Mouse (Mus musculus) spleen, adult 2 months (tissue): Measurements from ENCODE around the gene Nosip. TPM values are rescaled to one million over a fixed set of nuclear protein-coding genes. Genes with fewer than 3 reads are reported as not detected.
"Not testable (repeated sequence)": the region's sequence is repeated elsewhere in the genome, so short reads cannot be mapped to it uniquely, and the experiment has no call there.

Experiments
- DNase-seq, 2 experiments: peaks; one replicate each; pipeline versions ENCODE4 v3.0.0 to v3.0.0-alpha.2; 2012 to 2021; ENCODE audit warnings: low spot score in 2 of 2, low read depth in 1 of 2
- H3K27ac ChIP-seq: fragments of 200-500 bp; 2 replicates; pipeline ENCODE4 v1.5.1; 2012; ENCODE audit warnings: low read length, inconsistent platforms; ENCODE audit not compliant: insufficient read depth
- H3K27me3 ChIP-seq: fragments of 200-500 bp; 2 replicates; pipeline ENCODE4 v1.6.1; 2012; ENCODE audit warnings: mild to moderate bottlenecking, moderate library complexity, low read length, inconsistent platforms; ENCODE audit not compliant: control insufficient read depth, insufficient read depth
- H3K36me3 ChIP-seq: fragments of 200-500 bp; 2 replicates; pipeline ENCODE4 v1.6.1; 2012; ENCODE audit warnings: mild to moderate bottlenecking, low read length, inconsistent platforms; ENCODE audit not compliant: control insufficient read depth, insufficient read depth
- H3K4me1 ChIP-seq: fragments of 200-500 bp; 2 replicates; pipeline ENCODE4 v1.6.1; 2011; ENCODE audit warnings: inconsistent platforms; ENCODE audit not compliant: control insufficient read depth, insufficient read depth, insufficient read length
- H3K4me3 ChIP-seq: fragments of 200-500 bp; 2 replicates; pipeline ENCODE4 v1.5.1; 2011; ENCODE audit warnings: mild to moderate bottlenecking, inconsistent platforms; ENCODE audit not compliant: insufficient read depth, insufficient read length; ENCODE audit errors: extremely low read depth
- CTCF ChIP-seq: fragments of 200-500 bp; IDR thresholded peaks from 2 replicates; pipeline ENCODE4 v1.5.1; 2011; ENCODE audit warnings: mild to moderate bottlenecking, inconsistent platforms; ENCODE audit not compliant: insufficient read depth, insufficient read length, insufficient replicate concordance; ENCODE audit errors: extremely low read depth
- POLR2A ChIP-seq: fragments of 200-500 bp; IDR thresholded peaks from 2 replicates; pipeline ENCODE4 v1.6.1; 2011; ENCODE audit warnings: low read depth, low read length, inconsistent platforms
- WGBS: fragments of 180-500 bp; shearing (Covaris S2); methylation state at CpG from one replicate; pipeline ENCODE4 v1.1.7; 2018; 5-methylcytosine and 5-hydroxymethylcytosine counted together
- polyA plus RNA-seq: library from polyadenylated mRNA; depleted of rRNA; stranded (reverse); fragments of >200 nt; gene quantifications from 2 replicates; pipeline ENCODE4 v1.2.3, GENCODE M21; 2012

The Nosip gene
- polyA plus RNA-seq, 1 experiment: 67.9 TPM

- Histone ChIP-seq H3K27ac (peak overlapping the region; percentile 89), H3K27me3 (no peaks in the 10 kb centered on the region), H3K36me3 (peaks cover 6% of the 10 kb centered on the region), H3K4me3 (peak overlapping the region; percentile 72), H3K4me1 (peaks cover 13% of the 10 kb centered on the region; the same call in 1 of the 2 replicates)
- TF ChIP-seq POLR2A (no peak), CTCF (no peak)
- no peak for DNase-seq
- under 1% methylated on average over 4 of the region's 4 CpGs for WGBS
These were observed 45.5 kb upstream of the Nosip start for GRCm38 (mm10) chr7:45016761-45017160.

GRCm38 (mm10) chr7:45017242-45018061, 44.8 kb upstream of the Nosip start, which contains the start of gene Rras:
TSS of gene Rras (plus strand) at chr7:45017961.
- Histone ChIP-seq H3K4me1 (peaks cover 13% of the 10 kb centered on the region; the same call in 1 of the 2 replicates), H3K27me3 (no peaks in the 10 kb centered on the region), H3K36me3 (peaks cover 2% of the 10 kb centered on the region), H3K27ac (peak within 1 kb of the TSS; percentile 89), H3K4me3 (peak within 1 kb of the TSS; percentile 72)
- 1% methylated on average over 35 of the region's 36 CpGs for WGBS
- TF ChIP-seq CTCF: no peak
- DNase-seq: peak; percentile 92 to 99

- TF ChIP-seq CTCF (no peak), POLR2A (no peak)
- no peak for DNase-seq
- no peaks in the 10 kb centered on the region for H3K27me3 ChIP-seq
- no peaks in the 10 kb centered on the region; the same call in 1 of the 2 replicates for H3K36me3 ChIP-seq
- H3K4me3 ChIP-seq: peak overlapping the region; percentile 19; the same call in 1 of the 2 replicates
- peak overlapping the region; percentile 43; the same call in 1 of the 2 replicates for H3K27ac ChIP-seq
- WGBS: 39% methylated on average over 8 of the region's 8 CpGs
- peaks cover 13% of the 10 kb centered on the region; the same call in 1 of the 2 replicates for H3K4me1 ChIP-seq
These were observed 43.1 kb upstream of the Nosip start for GRCm38 (mm10) chr7:45019031-45019571.

GRCm38 (mm10) chr7:45020225-45020624, 42.0 kb upstream of the Nosip start:
- Histone ChIP-seq H3K27ac (no peak overlapping the region), H3K27me3 (no peaks in the 10 kb centered on the region), H3K4me1 (peaks cover 13% of the 10 kb centered on the region; the same call in 1 of the 2 replicates), H3K36me3 (no peaks in the 10 kb centered on the region; the same call in 1 of the 2 replicates), H3K4me3 (no peak overlapping the region)
- no peak for DNase-seq
- 92% methylated on average over 9 of the region's 9 CpGs for WGBS
- TF ChIP-seq CTCF: no peak
- no peak for TF ChIP-seq POLR2A

GRCm38 (mm10) chr7:45023711-45024110, 38.5 kb upstream of the Nosip start:
- not testable (repeated sequence) for DNase-seq, H3K4me1 ChIP-seq, H3K27me3 ChIP-seq, H3K4me3 ChIP-seq, H3K27ac ChIP-seq
- WGBS: 64% methylated on average over 5 of the region's 5 CpGs
- H3K36me3 ChIP-seq: peaks cover 11% of the 10 kb centered on the region

- H3K4me1 ChIP-seq: no peaks in the 10 kb centered on the region
- DNase-seq: no peak
- H3K36me3 ChIP-seq: peaks cover 14% of the 10 kb centered on the region
- H3K27me3 ChIP-seq: no peaks in the 10 kb centered on the region
- H3K4me3 ChIP-seq: no peak overlapping the region
- H3K27ac ChIP-seq: no peak overlapping the region
- 77% methylated on average over 15 of the region's 15 CpGs for WGBS
- TF ChIP-seq CTCF (no peak), POLR2A (no peak)
These were observed 37.7 kb upstream of the Nosip start for GRCm38 (mm10) chr7:45024281-45025248.
